Mouse (Mus musculus): ENCODE results near the gene Pknox2.

Pknox2 gene

GRCm38 (mm10) chr9:36895009-36895693, 252.1 kb downstream of the Pknox2 start:
- no peak for DNase-seq (ENCODE audit: extremely low read depth, low read depth, low spot score)

- DNase-seq (ENCODE audit: extremely low read depth, low read depth, low spot score) = no peak
These were observed 253.0 kb downstream of the Pknox2 start for GRCm38 (mm10) chr9:36894242-36894641.

- no peak for DNase-seq (ENCODE audit: extremely low read depth, low read depth, low spot score)
These were observed 253.7 kb downstream of the Pknox2 start for GRCm38 (mm10) chr9:36893413-36893990.

- no peak for DNase-seq (ENCODE audit: extremely low read depth, low read depth, low spot score)
These were observed 256.7 kb downstream of the Pknox2 start for GRCm38 (mm10) chr9:36890552-36890951.

GRCm38 (mm10) chr9:36885237-36885636, 262.0 kb downstream of the Pknox2 start:
- no peak for DNase-seq (ENCODE audit: extremely low read depth, low read depth, low spot score)

GRCm38 (mm10) chr9:36883569-36883968, 263.6 kb downstream of the Pknox2 start:
- DNase-seq (ENCODE audit: extremely low read depth, low read depth, low spot score) = no peak

- no peak for DNase-seq (ENCODE audit: extremely low read depth, low read depth, low spot score)
These were observed 265.0 kb downstream of the Pknox2 start for GRCm38 (mm10) chr9:36882034-36882745.

GRCm38 (mm10) chr9:36881615-36882014, 265.6 kb downstream of the Pknox2 start:
- no peak for DNase-seq (ENCODE audit: extremely low read depth, low read depth, low spot score)

GRCm38 (mm10) chr9:36876787-36877186, 270.4 kb downstream of the Pknox2 start:
- DNase-seq (ENCODE audit: extremely low read depth, low read depth, low spot score) = no peak

- no peak for DNase-seq (ENCODE audit: extremely low read depth, low read depth, low spot score)
These were observed 270.9 kb downstream of the Pknox2 start for GRCm38 (mm10) chr9:36876313-36876712.

- DNase-seq (ENCODE audit: extremely low read depth, low read depth, low spot score) = no peak
These were observed 273.4 kb downstream of the Pknox2 start for GRCm38 (mm10) chr9:36873796-36874195.

GRCm38 (mm10) chr9:36870263-36870662, 276.9 kb downstream of the Pknox2 start:
- no peak for DNase-seq (ENCODE audit: extremely low read depth, low read depth, low spot score)

GRCm38 (mm10) chr9:36868662-36869061, 278.5 kb downstream of the Pknox2 start:
- no peak for DNase-seq (ENCODE audit: extremely low read depth, low read depth, low spot score)

- no peak for DNase-seq (ENCODE audit: extremely low read depth, low read depth, low spot score)
These were observed 282.1 kb downstream of the Pknox2 start for GRCm38 (mm10) chr9:36864862-36865813.

- no peak for DNase-seq (ENCODE audit: extremely low read depth, low read depth, low spot score)
These were observed 283.5 kb downstream of the Pknox2 start for GRCm38 (mm10) chr9:36863694-36864093.

- no peak for DNase-seq (ENCODE audit: extremely low read depth, low read depth, low spot score)
These were observed 284.6 kb downstream of the Pknox2 start for GRCm38 (mm10) chr9:36862576-36862975.

GRCm38 (mm10) chr9:36858677-36859076, 288.5 kb downstream of the Pknox2 start:
- no peak for DNase-seq (ENCODE audit: extremely low read depth, low read depth, low spot score)

- no peak for DNase-seq (ENCODE audit: extremely low read depth, low read depth, low spot score)
These were observed 289.6 kb downstream of the Pknox2 start for GRCm38 (mm10) chr9:36857476-36858117.

GRCm38 (mm10) chr9:36856351-36856750, 290.9 kb downstream of the Pknox2 start:
- no peak for DNase-seq (ENCODE audit: extremely low read depth, low read depth, low spot score)

GRCm38 (mm10) chr9:36852175-36852574, 295.0 kb downstream of the Pknox2 start:
- DNase-seq (ENCODE audit: extremely low read depth, low read depth, low spot score) = no peak

- no peak for DNase-seq (ENCODE audit: extremely low read depth, low read depth, low spot score)
These were observed 297.1 kb downstream of the Pknox2 start for GRCm38 (mm10) chr9:36850091-36850490.
